Mouse (Mus musculus): Measurements from ENCODE around the gene Tgfbr2. TPM values are rescaled to one million over a fixed set of nuclear protein-coding genes. Genes with fewer than 3 reads are reported as not detected.
A peak's percentile ranks its signal among the peaks of the same experiment; 100 is the strongest.

Tgfbr2 gene
- polyA plus RNA-seq (2015; fragmentation: Nextera tagmentation; extraction: Ambion mirVana) = 20.2 and 29.5 TPM in 2 replicates

GRCm38 (mm10) chr9:116174481-116175461, at the start of gene Tgfbr2:
Gene Tgfbr2 (minus strand): TSS chr9:116175360.
- Histone ChIP-seq H3K9me3 (replicated peaks) (no peaks in the 10 kb centered on the region), H3K9ac (peak within 1 kb of the TSS; percentile 89), H3K4me2 (peak within 1 kb of the TSS; percentile 76), H3K4me3 (peak within 1 kb of the TSS; percentile 75), H3K36me3 (no peaks in the 10 kb centered on the region), H3K27me3 (no peaks in the 10 kb centered on the region), H3K27ac (peak within 1 kb of the TSS; percentile 90), H3K4me1 (replicated peaks) (peaks cover 27% of the 10 kb centered on the region)
- ATAC-seq (replicated peaks; ENCODE audit: insufficient number of reproducible peaks, insufficient read depth, low FRiP score, low read depth) = peak; percentile 87
- WGBS = under 1% methylated on average over 90 of the region's 90 CpGs

- no peak overlapping the region for H3K27ac ChIP-seq
- no peak for ATAC-seq (replicated peaks; ENCODE audit: insufficient number of reproducible peaks, insufficient read depth, low FRiP score, low read depth)
- H3K4me2 ChIP-seq = no peak overlapping the region
- H3K4me1 ChIP-seq (replicated peaks) = peaks cover 14% of the 10 kb centered on the region
- H3K9ac ChIP-seq = no peak overlapping the region
- H3K27me3 ChIP-seq = no peaks in the 10 kb centered on the region
- WGBS = 63% methylated on average over 6 of the region's 6 CpGs
- H3K9me3 ChIP-seq (replicated peaks) = no peaks in the 10 kb centered on the region
- no peak overlapping the region for H3K4me3 ChIP-seq
- no peaks in the 10 kb centered on the region for H3K36me3 ChIP-seq
These were observed 48.2 kb upstream of the Tgfbr2 start for GRCm38 (mm10) chr9:116223368-116223767.

GRCm38 (mm10) chr9:116222643-116223042, 47.5 kb upstream of the Tgfbr2 start:
- H3K4me1 ChIP-seq (replicated peaks) = peaks cover 7% of the 10 kb centered on the region; the same call in 1 of the 2 replicates
- H3K27me3 ChIP-seq = no peaks in the 10 kb centered on the region
- no peaks in the 10 kb centered on the region for H3K36me3 ChIP-seq
- no peak for ATAC-seq (replicated peaks; ENCODE audit: insufficient number of reproducible peaks, insufficient read depth, low FRiP score, low read depth)
- no peak overlapping the region for H3K4me3 ChIP-seq
- 81% methylated on average over 5 of the region's 5 CpGs for WGBS
- H3K9ac ChIP-seq = no peak overlapping the region
- H3K4me2 ChIP-seq = no peak overlapping the region
- H3K27ac ChIP-seq = no peak overlapping the region
- no peaks in the 10 kb centered on the region for H3K9me3 ChIP-seq (replicated peaks)

- Histone ChIP-seq H3K9me3 (replicated peaks) (no peaks in the 10 kb centered on the region), H3K4me3 (no peak overlapping the region), H3K36me3 (no peaks in the 10 kb centered on the region), H3K27me3 (no peaks in the 10 kb centered on the region), H3K9ac (no peak overlapping the region), H3K4me2 (no peak overlapping the region), H3K4me1 (replicated peaks) (peaks cover 6% of the 10 kb centered on the region; the same call in 1 of the 2 replicates), H3K27ac (no peak overlapping the region)
- no peak; the same call in 1 of the 2 replicates for ATAC-seq (replicated peaks; ENCODE audit: insufficient number of reproducible peaks, insufficient read depth, low FRiP score, low read depth)
- 58% methylated on average over 11 of the region's 11 CpGs for WGBS
These were observed 46.8 kb upstream of the Tgfbr2 start for GRCm38 (mm10) chr9:116222000-116222399.

GRCm38 (mm10) chr9:116221565-116221964, 46.4 kb upstream of the Tgfbr2 start:
- H3K27me3 ChIP-seq = no peaks in the 10 kb centered on the region
- ATAC-seq (replicated peaks; ENCODE audit: insufficient number of reproducible peaks, insufficient read depth, low FRiP score, low read depth) = no peak
- whole genome bisulfite sequencing = 82% methylated on average over 6 of the region's 6 CpGs
- no peak overlapping the region for H3K4me3 ChIP-seq
- no peak overlapping the region for H3K27ac ChIP-seq
- no peak overlapping the region for H3K9ac ChIP-seq
- H3K4me1 ChIP-seq (replicated peaks) = peaks cover 6% of the 10 kb centered on the region; the same call in 1 of the 2 replicates
- no peaks in the 10 kb centered on the region for H3K36me3 ChIP-seq
- H3K4me2 ChIP-seq = no peak overlapping the region
- no peaks in the 10 kb centered on the region for H3K9me3 ChIP-seq (replicated peaks)

- Histone ChIP-seq H3K4me1 (replicated peaks) (peaks cover 6% of the 10 kb centered on the region; the same call in 1 of the 2 replicates), H3K27ac (no peak overlapping the region), H3K9ac (no peak overlapping the region), H3K36me3 (no peaks in the 10 kb centered on the region), H3K27me3 (no peaks in the 10 kb centered on the region), H3K4me3 (no peak overlapping the region), H3K4me2 (no peak overlapping the region), H3K9me3 (replicated peaks) (no peaks in the 10 kb centered on the region)
- no peak for ATAC-seq (replicated peaks; ENCODE audit: insufficient number of reproducible peaks, insufficient read depth, low FRiP score, low read depth)
- WGBS = 92% methylated on average over 6 of the region's 6 CpGs
These were observed 45.5 kb upstream of the Tgfbr2 start for GRCm38 (mm10) chr9:116220616-116221015.

GRCm38 (mm10) chr9:116220159-116220515, 45.0 kb upstream of the Tgfbr2 start:
- Histone ChIP-seq H3K27ac (no peak overlapping the region), H3K36me3 (no peaks in the 10 kb centered on the region), H3K4me1 (replicated peaks) (peaks cover 6% of the 10 kb centered on the region; the same call in 1 of the 2 replicates), H3K27me3 (no peaks in the 10 kb centered on the region), H3K4me3 (no peak overlapping the region), H3K9me3 (replicated peaks) (no peaks in the 10 kb centered on the region), H3K9ac (no peak overlapping the region), H3K4me2 (no peak overlapping the region)
- WGBS = 84% methylated on average over 4 of the region's 4 CpGs
- ATAC-seq (replicated peaks; ENCODE audit: insufficient number of reproducible peaks, insufficient read depth, low FRiP score, low read depth) = no peak

- H3K9me3 ChIP-seq (replicated peaks) = no peaks in the 10 kb centered on the region
- H3K4me2 ChIP-seq = no peak overlapping the region
- peaks cover 6% of the 10 kb centered on the region; the same call in 1 of the 2 replicates for H3K4me1 ChIP-seq (replicated peaks)
- no peak overlapping the region for H3K4me3 ChIP-seq
- H3K9ac ChIP-seq = no peak overlapping the region
- no peaks in the 10 kb centered on the region for H3K27me3 ChIP-seq
- 77% methylated on average over 9 of the region's 9 CpGs for WGBS
- peak overlapping the region; percentile 67 for H3K27ac ChIP-seq
- ATAC-seq (replicated peaks; ENCODE audit: insufficient number of reproducible peaks, insufficient read depth, low FRiP score, low read depth) = no peak
- no peaks in the 10 kb centered on the region for H3K36me3 ChIP-seq
These were observed 44.3 kb upstream of the Tgfbr2 start for GRCm38 (mm10) chr9:116219234-116220158.

- Histone ChIP-seq H3K4me2 (no peak overlapping the region), H3K36me3 (no peaks in the 10 kb centered on the region), H3K27ac (peak overlapping the region; percentile 67), H3K4me1 (replicated peaks) (peaks cover 9% of the 10 kb centered on the region), H3K9me3 (replicated peaks) (no peaks in the 10 kb centered on the region), H3K27me3 (no peaks in the 10 kb centered on the region), H3K9ac (no peak overlapping the region), H3K4me3 (no peak overlapping the region)
- 26% methylated on average over 4 of the region's 4 CpGs for WGBS
- ATAC-seq (replicated peaks; ENCODE audit: insufficient number of reproducible peaks, insufficient read depth, low FRiP score, low read depth) = peak; percentile 75; the same call in 1 of the 2 replicates
These were observed 43.6 kb upstream of the Tgfbr2 start for GRCm38 (mm10) chr9:116218780-116219179.

GRCm38 (mm10) chr9:116217099-116217498, 41.9 kb upstream of the Tgfbr2 start:
- Histone ChIP-seq H3K27me3 (no peaks in the 10 kb centered on the region), H3K4me2 (no peak overlapping the region), H3K36me3 (no peaks in the 10 kb centered on the region), H3K9me3 (replicated peaks) (no peaks in the 10 kb centered on the region), H3K4me3 (no peak overlapping the region), H3K27ac (no peak overlapping the region), H3K9ac (no peak overlapping the region), H3K4me1 (replicated peaks) (peaks cover 25% of the 10 kb centered on the region)
- ATAC-seq (replicated peaks; ENCODE audit: insufficient number of reproducible peaks, insufficient read depth, low FRiP score, low read depth) = no peak
- WGBS = 82% methylated on average over 7 of the region's 7 CpGs

- Histone ChIP-seq H3K9me3 (replicated peaks) (no peaks in the 10 kb centered on the region), H3K9ac (no peak overlapping the region), H3K4me1 (replicated peaks) (peaks cover 26% of the 10 kb centered on the region), H3K27ac (no peak overlapping the region), H3K36me3 (no peaks in the 10 kb centered on the region), H3K4me2 (no peak overlapping the region), H3K4me3 (no peak overlapping the region), H3K27me3 (no peaks in the 10 kb centered on the region)
- no peak for ATAC-seq (replicated peaks; ENCODE audit: insufficient number of reproducible peaks, insufficient read depth, low FRiP score, low read depth)
- 65% methylated on average over 10 of the region's 10 CpGs for WGBS
These were observed 41.5 kb upstream of the Tgfbr2 start for GRCm38 (mm10) chr9:116216677-116217076.

Measured in heart, embryonic 15.5 days (tissue).